Mouse (Mus musculus) right cerebral cortex, postnatal 25 days (tissue): ENCODE data around the gene Psmc3.
"Not testable (repeated sequence)": the region's sequence is repeated elsewhere in the genome, so short reads cannot be mapped to it uniquely, and the experiment has no call there.

ENCODE experiments used
- DNase-seq: peaks from one replicate; pipeline ENCODE4 v3.0.0; 2022

Psmc3 gene

DNA sequence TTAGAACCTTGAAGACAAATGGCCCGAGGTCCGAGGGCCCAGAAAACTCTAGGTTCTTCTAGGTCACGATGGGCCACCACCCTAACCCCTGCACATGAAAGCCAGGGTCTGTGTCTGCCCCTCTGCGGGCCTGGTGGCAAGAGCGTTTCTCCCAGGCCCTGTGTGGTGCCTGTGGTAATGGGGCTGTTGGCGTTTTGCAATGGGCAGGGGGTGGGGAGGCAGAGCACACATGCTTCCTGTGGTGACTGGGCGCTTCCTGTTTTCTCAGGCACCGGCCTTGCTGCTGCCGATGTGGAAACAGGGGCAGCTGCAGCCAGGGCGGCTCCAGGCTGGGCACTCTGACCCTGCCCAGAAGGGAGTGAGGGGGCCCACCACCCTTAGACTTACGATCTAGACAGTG is 29.0 kb downstream of the Psmc3 start:
- DNase-seq = no peak

DNA sequence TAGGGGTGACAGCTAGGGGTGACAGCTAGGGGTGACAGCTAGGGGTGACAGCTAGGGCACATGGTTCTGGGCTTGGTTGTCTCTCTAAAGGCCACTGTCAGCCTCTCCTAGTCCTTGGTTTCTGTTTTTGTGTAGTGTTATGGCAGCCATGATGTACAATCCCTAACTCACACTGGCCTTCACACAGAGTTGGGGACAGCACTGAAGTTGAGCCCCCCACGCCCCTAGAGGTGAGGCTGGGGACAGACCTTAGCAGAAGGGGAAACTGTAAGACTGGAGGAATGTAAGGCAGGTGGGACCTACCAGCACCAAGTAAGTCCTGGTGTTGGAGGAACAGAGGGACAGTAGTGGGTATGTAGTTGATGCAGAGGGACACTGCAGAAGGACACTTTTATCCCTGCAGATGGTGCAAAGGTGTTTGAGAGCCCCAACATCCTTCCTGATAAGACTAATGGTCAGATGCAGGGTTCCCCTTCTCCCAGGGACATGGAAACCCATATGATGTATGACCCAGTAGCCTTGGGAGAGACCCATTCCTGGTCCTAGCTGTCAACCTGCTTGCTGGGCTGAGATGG is 29.6 kb downstream of the Psmc3 start:
- no peak for DNase-seq

DNA sequence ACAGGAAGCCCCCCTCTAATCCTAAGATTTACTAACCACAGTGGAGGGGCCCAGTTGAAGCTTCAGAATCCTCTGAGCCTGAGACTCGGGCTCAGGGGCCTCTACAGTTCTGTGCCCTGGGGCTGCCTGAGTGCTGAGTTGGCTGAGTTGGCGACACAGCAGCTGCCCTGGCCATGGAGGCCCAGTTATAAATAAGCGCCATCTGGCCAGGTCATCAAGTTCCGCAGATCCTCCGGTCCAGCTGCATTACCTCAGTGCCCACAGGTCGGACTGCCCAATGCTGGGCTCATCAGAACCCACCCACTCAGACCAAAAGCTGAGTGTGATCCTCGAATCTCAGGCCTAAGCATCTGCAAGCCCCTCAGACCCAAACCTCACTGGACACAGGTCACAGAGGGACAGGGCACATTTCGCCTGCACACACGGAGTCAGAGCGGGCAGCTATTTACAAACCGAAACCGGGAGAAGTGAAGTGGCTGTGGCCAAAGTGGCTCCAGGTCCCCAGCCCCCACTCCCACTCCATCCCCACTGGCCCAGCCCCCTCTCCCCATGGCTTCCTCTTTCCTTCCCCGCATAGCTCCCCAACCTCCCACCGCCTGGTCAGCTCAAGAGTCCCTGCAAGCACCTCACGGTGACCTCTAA is 30.5 kb downstream of the Psmc3 start:
- no peak for DNase-seq

DNA sequence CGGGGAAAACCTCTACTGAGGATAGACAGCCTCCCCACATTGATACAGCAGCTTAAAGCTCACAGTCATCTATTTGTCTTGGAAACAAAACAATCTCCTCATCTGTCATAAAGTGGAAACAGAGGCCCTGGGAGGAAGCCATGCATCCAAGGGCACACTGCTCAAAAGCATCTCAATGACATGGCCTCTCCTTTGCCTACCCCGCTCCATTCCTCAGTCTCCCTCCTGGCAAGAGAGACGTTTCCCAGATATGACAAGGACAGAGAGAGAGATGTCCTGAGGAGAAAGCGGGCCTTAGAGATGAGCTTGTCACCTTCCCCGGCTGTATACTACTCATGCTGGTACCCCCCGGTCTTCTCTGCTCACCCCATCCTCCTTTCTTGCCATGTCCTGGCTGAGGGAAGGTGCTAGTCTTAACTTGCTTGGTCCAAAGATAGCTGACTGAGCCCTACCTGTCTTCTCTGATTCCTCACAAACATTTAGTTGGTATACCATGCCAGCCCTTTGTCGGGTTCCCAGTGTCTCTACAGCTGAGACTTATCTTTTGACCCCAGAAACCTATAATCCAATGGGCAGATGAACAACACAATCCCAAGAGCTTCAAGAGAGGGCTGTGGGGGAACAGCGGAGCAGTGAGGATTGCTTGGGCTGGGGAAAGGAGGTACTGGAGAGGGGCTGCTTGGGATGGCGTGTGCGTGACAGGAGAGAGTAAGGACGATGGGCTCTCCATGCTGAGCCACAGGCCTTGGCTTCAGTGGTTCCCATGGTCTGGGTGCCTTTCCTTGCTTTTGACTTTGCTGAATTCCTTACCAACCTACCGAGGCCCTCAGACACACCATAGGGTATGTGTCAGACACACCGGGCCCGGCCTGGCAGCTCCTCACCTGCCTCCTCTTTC is 31.9 kb downstream of the Psmc3 start:
- DNase-seq = no peak

DNA sequence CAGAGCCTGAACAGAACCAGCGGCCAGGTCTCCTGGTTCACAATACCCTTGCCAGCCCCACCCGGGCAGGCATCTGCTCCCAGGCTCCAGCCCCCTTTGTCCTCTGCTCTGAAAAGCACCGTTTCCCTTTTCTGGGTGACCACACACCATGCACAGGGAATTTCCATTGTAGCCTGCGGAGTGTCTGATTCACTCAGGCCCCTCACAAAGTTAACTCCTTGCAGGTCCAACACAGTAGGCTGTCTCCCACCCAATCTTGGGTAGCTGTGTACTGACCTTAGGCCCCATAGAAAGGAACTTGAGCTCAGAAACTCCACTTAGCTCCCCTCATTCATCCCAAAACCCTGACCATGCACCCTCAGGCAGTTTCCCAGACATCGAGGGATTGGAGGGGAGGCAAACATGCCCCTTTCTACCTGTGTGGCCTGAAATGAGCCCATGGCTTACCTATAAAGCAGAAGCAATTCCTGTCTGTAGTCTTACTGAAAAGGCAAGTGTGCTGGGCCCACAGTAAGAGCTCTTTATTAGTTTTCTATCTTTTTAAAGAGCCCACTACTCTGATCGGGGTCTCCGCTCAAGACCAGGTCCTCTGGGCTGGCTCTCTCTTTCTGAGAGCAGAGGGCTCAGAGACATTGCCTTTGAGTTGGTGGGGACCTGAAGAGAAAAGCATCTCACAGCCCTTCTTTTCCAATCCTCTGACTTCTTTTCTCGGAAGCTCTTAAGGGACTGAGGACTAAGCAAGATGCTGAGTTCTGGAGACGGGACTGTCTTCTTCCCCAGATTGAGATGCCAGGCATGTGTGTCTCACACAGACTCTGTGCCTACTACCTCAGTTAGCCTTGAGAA is 32.8 kb downstream of the Psmc3 start:
- DNase-seq = no peak

DNA sequence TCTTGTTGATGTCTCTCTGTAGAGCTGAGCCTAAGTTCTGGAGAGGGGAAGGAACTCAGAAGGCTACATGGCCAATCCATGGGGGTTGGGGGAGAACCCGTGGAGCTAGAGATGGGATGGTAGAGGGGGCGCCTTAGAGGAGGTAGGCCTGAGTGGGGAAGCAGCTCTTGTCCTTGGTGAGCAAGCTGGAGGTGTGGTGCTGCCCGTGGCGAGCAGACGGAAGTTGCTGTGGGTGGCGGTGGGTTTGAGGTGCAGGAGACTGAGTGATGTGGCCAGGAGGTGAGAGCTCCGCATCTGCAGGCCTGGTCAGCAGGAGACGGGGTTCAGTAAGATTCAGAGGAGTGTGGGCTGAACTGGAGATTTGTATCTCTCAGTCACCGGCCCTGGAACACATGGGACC is 33.6 kb downstream of the Psmc3 start:
- DNase-seq = no peak

DNA sequence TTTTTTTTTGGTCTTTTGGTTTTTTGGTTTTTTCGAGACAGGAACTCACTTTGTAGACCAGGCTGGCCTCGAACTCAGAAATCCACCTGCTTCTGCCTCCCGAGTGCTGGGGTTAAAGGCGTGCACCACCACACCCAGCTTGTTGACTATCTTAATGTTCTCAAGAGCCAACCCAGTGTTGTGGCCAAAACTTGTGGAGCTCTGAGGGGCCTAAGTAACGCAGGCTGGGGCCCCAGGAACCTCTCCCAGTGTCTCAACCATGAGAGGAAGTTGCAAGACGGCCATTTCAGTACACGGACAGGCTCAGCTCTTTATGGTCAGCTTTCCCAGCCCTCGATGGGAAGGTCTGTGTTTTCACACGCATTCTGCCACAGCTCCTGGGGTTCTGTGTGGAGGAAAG is 35.2 kb downstream of the Psmc3 start:
- DNase-seq = no peak

DNA sequence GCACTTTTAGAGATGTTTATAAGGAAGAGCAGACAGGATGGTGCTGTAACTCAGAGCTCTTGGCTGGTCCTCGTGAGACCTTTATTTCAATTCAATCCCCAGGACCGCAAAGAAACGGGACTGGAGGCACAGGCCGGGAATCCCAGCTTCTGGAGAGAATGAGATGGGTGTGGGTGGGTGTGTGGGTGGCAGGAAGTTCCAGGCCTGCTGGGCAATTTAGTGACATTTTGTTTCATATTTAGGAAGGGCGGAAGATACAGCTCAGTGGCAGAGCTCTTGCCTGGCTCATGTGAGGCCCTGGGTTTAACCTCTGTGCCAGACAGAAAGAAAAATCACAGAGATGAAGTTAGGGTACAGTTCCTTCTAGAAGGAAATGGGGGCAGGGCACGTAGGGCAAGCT is 36.4 kb downstream of the Psmc3 start:
- no peak for DNase-seq

DNA sequence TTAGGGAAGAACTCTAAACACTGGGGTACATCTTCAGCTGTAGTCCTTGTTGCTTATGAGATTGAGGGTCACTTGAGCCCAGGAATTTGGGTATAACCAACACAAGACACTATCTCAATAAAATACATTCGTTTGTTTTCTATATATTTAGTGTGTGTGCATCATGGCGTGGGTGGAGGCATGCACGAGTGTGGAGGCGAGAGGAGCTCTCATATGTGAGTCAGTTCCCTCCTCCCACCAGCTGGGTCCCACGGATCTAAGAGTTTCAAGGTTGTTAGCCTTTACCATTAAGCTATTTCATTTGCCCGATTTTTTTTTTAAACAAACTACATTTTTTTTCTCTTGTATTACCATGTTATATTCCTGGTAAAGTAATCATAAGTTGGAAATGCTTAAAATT is 37.0 kb downstream of the Psmc3 start:
- DNase-seq = no peak

DNA sequence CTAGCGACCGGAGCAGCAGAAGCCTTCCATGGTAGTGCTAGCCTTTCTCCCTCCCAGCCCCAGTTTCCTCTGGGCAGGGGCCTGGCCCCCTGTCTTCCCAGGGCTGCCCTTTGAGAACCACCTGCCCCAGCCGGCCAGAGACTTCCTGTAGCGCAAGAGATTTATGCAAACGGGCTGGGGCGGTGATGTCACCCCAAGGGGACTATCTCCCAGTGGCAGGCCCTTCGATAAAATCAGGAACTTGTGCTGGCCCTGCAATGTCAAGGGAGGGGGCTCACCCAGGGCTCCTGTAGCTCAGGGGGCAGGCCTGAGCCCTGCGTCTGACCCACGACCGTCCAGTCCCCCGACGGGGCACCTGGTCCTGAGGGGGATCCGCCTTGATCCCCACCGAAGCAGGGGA is 42.7 kb downstream of the Psmc3 start:
- DNase-seq = peak; percentile 30

DNA sequence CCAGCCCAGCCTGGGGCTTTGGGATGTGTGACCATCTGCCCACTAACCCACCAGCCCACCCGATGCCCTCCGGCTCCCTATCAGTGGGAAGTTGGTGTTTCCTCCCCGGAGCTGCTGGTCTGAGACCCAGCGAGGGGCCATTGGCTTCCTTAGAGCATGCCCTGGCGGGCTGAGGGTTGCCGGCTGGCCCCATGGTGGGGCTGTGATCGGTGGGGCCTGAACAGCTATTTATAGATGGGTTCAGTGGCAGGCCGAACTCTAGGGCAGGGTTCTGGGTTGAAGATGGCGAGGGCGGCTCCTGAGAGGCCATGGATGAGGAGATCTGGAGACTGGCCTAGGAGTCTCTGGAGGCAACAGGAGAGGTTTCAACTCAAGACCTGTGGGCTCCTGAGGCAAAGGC is 43.2 kb downstream of the Psmc3 start:
- DNase-seq = no peak

DNA sequence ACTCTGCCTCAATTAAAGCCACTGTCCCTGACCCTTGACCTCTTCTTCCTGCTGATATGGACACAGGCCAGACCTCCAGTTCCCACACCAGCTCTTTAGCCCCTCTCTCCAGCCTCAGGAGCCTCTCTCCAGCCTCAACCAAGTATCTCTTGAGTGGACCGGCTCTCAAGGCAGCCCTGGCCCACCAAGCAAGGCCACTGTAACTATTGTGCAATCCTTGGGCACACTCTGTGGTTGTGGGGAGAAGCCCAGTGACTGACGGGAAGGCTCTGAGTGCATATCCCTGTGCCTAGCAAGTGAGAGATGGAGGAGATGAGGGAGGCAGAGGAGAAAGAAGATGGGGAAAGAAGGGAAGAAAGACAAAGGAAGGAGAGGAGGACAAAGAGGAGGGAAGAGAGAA is 44.3 kb downstream of the Psmc3 start:
- DNase-seq = no peak

DNA sequence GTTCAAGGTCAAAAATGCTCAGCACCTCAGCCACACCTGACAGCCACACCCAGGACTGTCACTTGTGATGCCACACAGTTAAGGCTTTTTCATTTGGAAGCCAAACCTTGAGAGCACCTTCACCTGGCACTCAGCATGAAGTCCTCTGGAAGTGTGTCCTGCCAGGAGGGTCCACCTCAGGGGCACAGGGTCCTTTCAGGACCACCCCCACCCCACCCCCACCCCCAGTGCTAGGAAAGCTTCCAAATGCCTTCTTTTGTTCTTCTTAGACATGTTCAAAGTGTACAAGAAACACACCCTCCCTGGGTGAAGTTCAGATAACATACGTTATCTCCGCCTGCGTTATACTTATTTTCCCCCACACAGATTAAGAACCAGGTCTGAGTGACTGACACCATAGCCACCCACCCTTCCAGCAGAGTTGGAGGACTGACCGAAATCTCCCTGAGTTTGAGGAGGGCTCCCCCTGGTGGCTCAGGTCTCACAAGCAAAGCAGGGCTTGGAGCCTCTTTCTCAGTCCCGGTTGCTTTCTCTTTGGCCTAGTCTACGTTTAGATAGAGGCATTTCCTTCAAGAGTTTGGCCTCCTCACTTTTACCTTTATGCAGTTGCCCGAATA is 47.4 kb downstream of the Psmc3 start:
- peak; percentile 83 for DNase-seq

DNA sequence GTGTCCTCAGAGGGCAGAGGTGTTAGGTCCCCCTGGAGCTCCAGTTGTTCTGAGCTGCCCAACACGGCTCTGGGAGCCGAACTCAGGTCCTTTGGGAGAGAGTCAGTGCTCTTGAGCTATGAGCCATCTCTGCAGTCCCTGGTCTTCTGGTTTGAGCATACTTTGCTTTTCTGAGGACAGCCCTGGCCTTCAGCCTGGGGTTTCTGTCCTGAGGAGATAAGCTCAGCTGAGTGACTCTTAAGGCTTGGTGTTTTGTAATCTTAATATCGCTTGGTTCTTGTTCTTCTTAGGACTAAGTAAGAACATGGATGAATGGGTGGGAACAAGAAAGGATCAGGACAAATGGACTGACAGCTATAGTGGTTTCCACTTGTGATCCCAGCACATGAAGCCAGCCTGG is 54.3 kb downstream of the Psmc3 start:
- DNase-seq = no peak

DNA sequence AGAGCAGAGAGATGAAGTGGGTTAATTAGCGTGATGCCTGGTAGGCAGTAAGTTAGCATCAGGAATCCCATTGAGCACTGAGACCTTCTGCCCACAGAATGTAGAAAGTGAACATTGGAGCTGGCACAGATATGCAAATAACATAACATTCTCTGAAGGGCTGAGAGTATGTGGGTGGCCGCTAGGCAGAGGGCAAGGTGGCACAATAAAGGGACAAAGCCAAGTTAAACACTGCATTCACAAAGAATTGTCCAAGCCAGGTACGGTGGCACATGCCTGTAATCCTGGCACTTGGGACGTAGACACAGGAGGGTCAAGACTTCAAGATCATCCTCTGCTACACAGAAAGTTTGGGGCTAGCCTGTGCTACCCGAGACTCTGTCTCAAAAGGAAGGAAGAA is 55.4 kb downstream of the Psmc3 start:
- DNase-seq = no peak

DNA sequence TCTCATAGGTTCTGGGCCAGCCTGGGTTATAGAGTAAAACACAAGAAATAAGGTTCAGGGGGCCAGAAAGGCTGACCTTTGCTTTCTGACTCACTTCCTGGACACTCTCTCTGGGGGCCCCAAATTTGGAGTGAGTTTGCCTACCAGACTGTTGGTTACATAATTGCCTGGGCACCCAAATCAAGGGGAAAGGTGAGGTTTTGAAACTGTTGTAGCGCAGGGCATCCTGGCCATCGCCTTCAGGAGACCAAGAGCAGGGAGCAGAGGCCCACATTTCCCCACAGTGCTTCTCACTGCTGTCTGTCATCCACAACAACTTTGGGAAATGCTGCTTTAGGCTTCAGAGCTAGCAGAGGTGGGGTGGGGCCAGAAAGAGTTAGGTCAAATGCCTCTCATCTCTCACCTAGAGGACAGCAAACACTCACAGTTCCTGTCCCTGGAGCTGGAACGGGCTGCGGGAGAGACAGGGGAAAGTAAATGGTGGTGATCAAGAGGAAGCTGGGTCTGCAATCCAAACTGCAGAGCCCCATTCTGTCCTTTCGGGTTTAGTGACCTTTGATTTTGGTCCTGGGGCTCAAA is 56.1 kb downstream of the Psmc3 start:
- no peak for DNase-seq

DNA sequence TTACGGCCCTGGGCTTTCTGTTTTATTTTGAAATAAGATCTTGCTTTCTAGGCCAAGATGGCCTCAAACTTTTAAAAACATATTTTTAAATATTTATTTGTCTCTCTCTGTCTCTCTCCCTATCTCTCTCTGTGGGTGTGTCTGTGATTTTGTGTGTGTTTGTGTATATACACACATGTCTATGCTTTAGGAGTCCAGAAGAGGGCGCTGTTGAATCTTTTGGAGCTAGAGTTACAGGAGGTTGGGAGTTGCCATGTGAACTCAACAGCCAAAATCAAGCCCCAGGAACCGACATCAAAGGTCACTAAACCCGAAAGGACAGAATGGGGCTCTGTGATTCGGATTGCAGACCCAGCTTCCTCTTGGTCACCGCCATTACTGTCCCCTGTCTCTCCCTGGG is 56.6 kb downstream of the Psmc3 start:
- no peak for DNase-seq

DNA sequence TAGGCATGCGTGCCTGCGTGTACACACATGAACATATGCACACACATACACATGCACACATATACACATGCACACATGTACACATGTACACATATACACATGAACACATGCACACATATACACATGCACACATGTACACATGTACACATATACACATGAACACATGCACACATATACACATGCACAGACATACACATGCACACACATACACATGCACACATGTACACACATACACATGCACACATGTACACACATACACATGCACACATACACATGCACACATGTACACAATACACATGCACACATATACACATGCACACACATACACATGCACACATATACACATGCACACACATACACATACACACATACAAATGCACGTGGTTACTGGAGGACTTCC is 58.0 kb downstream of the Psmc3 start:
- DNase-seq = not testable (repeated sequence)

DNA sequence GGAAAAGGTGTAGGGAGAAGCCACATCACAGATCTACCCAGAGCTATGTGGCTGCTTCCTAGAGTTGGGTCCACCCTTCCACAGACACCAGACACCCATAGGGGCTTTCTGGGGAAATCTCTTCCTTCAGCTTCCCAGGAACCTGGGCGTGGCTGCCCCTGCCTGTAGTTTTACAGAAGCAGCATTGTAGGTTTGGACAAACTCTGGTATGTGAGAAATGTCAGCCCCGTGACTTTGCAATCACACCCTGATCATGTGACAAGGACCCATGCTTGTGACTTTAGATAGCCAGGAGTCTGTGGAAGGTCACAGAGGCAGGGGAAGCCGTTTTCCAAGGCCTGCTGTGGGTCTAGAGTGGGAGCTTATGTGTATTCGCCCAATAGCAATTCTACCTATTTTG is 58.7 kb downstream of the Psmc3 start:
- DNase-seq = no peak

DNA sequence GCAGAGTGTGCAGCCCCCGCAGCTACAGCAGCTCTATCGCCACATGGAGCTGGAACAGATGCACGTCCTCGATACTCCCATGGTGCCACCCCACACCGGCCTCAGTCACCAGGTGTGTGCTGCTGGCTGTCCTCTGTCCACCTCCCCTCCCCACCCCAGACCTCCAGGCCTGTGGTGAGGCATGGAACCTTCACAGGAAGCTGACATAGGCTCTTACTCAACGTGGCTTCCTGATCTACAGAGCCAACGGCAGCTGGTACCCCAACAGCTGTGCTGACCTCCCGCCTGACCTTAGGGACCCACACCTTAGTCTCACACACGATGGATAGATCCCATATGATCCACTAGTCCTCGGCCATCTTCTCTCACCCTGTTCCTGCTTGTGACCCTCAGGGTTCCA is 59.5 kb downstream of the Psmc3 start:
- DNase-seq = no peak

DNA sequence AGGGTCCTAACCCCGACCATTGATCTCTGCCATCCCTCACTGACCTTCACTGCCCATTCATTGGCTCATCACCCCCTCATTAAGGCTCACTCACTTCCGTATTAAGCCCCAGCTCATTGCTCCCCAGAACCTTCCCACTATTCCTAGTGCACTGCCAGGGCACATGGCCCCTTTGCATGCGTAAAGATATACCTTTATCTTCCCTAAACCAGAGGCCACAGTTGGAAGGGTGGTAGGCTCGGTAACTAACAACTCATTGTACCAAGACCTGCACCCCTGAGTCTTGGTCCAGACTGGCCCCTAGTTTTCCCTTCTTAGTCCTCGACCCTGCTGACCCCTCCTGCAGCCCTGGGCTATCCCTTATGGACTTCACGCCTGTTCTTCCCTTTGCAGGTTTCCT is 60.0 kb downstream of the Psmc3 start:
- DNase-seq = no peak

DNA sequence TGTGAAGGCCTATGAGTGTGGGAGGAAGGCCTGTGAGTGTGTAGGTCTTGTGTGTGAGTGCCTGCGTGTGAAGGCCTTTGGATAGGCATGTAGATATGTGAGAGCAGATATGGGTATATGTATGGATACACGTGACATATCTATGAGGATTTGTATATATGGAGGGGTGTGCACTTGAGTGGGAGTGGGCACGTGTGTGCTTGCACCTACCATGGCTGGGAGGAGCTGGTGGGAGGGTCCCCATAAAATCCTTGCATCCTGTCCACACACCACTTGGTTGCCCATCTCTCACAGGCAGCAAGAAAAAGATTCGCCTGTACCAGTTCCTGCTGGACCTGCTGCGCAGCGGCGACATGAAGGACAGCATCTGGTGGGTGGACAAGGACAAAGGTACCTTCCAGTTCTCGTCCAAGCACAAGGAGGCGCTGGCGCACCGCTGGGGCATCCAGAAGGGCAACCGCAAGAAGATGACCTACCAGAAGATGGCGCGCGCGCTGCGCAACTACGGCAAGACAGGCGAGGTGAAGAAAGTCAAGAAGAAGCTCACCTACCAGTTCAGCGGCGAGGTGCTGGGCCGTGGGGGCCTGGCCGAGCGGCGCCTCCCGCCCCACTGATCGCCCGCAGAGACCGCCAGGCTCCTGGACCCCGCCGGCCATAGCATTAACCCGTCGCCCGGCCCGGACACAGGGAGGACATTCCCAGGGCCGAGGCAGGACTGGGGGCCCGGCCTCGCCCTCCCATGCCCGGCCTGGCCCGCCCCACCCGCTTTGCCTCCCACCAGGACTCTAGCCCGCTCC is 61.2 kb downstream of the Psmc3 start:
- peak; percentile 85 for DNase-seq
